Mouse (Mus musculus) frontal cortex, postnatal 25 days (tissue): ENCODE measurements around the gene Samd1.
"Not testable (repeated sequence)": the region's sequence is repeated elsewhere in the genome, so short reads cannot be mapped to it uniquely, and the experiment has no call there.

Experiments
- DNase-seq, 2 experiments: peaks; one replicate each; pipeline ENCODE4 v3.0.0; 2022; ENCODE audit warnings: low spot score in 2 of 2

Samd1 gene

GRCm38 (mm10) chr8:83983222-83983621, 14.2 kb upstream of the Samd1 start:
- not testable (repeated sequence) for DNase-seq

GRCm38 (mm10) chr8:83989243-83989642, 8.2 kb upstream of the Samd1 start:
- no peak for DNase-seq

GRCm38 (mm10) chr8:83990170-83990569, 7.3 kb upstream of the Samd1 start:
- no peak for DNase-seq

- no peak for DNase-seq
Measured at GRCm38 (mm10) chr8:83992488-83992887, 5.0 kb upstream of the Samd1 start.

GRCm38 (mm10) chr8:83994030-83994429, 3.4 kb upstream of the Samd1 start:
- DNase-seq = no peak

GRCm38 (mm10) chr8:83995973-83996372, 1.5 kb upstream of the Samd1 start:
- no peak for DNase-seq

GRCm38 (mm10) chr8:83996567-83997505, 636 bp upstream of the Samd1 start:
- peak; percentile 45 to 68 for DNase-seq

GRCm38 (mm10) chr8:83998231-83999056, 972 bp downstream of the Samd1 start:
- DNase-seq = no peak

GRCm38 (mm10) chr8:83999057-83999705, 1.7 kb downstream of the Samd1 start:
- DNase-seq = no peak

- no peak for DNase-seq
Measured at GRCm38 (mm10) chr8:83999825-84000224, 2.4 kb downstream of the Samd1 start.

- DNase-seq = no peak
Measured at GRCm38 (mm10) chr8:84001281-84002000, 4.0 kb downstream of the Samd1 start, which contains the start of gene 1700067K01Rik. Gene 1700067K01Rik (plus strand): TSS chr8:84001502.

- no peak for DNase-seq
Measured at GRCm38 (mm10) chr8:84002957-84003611, 5.6 kb downstream of the Samd1 start.

- no peak for DNase-seq
Measured at GRCm38 (mm10) chr8:84003612-84004246, 6.3 kb downstream of the Samd1 start.

- DNase-seq = peak; percentile 83 to 90
Measured at GRCm38 (mm10) chr8:84004533-84005201, 7.2 kb downstream of the Samd1 start.

GRCm38 (mm10) chr8:84005502-84005901, 8.0 kb downstream of the Samd1 start:
- not testable (repeated sequence) for DNase-seq

GRCm38 (mm10) chr8:84008362-84008761, 10.9 kb downstream of the Samd1 start:
- no peak for DNase-seq

GRCm38 (mm10) chr8:84009876-84010275, 12.4 kb downstream of the Samd1 start:
- peak; percentile 74 to 86 for DNase-seq

GRCm38 (mm10) chr8:84010625-84011611, 13.4 kb downstream of the Samd1 start:
- peak; percentile 48 to 53 for DNase-seq
